Mouse (Mus musculus) left cerebral cortex, adult 18-20 months (tissue): ENCODE measurements at regions not wholly inside any gene's neighbourhood (a gene's known extent, or its start where the extent isn't known, plus 50 kb on each side); places are given as distances from the start of the nearest gene placed in this dataset.

Experiments used
- DNase-seq, 2 experiments: peaks; one replicate each; pipeline ENCODE4 v3.0.0; 2021 to 2022; ENCODE audit warnings: low spot score in 2 of 2, mixed read lengths in 1 of 2

GRCm38 (mm10) chr8:26680891-26681381, 296.2 kb upstream of the Zfp703 start:
- peak; percentile 17 to 18 for DNase-seq

GRCm38 (mm10) chr8:26687146-26687545, 290.0 kb upstream of the Zfp703 start:
- peak; percentile 31 to 38 for DNase-seq

GRCm38 (mm10) chr8:26688035-26688434, 289.1 kb upstream of the Zfp703 start:
- no peak for DNase-seq

GRCm38 (mm10) chr8:26688745-26689478, 288.2 kb upstream of the Zfp703 start:
- no peak for DNase-seq

- DNase-seq = no peak
Measured at GRCm38 (mm10) chr8:26689479-26690177, 287.5 kb upstream of the Zfp703 start.

DNA sequence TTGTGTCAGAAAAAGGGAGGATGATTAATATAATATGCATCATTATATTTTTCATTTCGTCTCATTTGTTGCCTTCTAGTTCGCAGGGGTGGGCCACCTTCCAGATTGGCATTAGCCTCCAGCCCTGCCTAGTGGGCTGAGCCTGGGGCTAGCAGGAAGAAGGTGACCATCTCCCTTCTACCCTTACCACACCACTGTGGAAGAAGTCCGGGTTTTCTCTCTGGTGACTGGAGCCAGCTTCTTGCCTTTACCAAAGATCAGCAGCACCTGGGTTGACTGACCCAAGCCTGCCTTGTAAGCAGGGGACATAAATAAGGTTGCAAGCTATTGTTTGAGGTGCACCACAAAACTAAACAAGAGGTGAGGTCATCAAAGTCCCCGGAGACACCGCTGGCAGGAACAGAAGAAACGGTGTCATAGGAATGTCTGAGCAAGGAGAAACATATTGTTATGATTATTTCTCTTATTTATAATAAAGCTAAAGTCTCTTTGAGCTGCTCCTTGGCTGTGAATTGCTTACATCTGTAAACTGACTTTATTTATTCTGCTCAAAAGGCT, 286.9 kb upstream of the Zfp703 start:
- no peak for DNase-seq

- DNase-seq = no peak
Measured at GRCm38 (mm10) chr8:26697579-26698084, 279.5 kb upstream of the Zfp703 start.

GRCm38 (mm10) chr8:26698580-26698979, 278.5 kb upstream of the Zfp703 start:
- no peak for DNase-seq

DNA sequence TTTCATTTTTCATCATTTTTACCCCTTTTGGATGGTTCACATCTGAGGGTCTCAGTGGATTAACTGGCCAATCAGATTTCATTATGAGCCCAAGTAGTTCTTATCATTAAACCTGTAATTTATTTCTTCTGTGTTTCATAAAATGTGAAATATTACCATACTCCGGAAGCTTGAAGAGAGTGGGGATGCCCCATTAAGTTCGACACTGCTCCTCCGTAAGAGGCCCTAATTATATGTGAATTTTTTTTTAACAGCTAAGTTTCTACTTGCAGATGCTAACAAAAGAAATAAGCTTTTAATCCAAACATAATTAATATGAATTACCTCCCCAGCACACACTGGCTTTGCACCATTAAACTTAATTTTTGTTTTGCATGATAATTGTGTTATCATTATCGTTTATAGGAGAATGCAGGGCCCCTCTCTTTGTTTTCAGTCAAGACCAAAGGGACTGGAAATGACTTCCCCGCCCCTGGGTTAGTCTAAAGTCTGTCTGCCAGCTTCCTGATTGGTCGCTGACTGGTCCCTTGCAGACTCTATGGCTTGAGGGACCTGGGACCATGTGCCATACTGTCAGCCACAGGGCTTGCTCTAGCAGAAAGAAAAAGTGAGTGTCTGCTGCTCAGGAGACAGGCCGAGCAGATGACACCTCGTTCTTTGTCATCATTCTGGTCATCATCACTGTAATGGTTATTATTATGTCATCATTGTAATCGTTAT, 270.9 kb upstream of the Zfp703 start:
- DNase-seq = no peak

DNA sequence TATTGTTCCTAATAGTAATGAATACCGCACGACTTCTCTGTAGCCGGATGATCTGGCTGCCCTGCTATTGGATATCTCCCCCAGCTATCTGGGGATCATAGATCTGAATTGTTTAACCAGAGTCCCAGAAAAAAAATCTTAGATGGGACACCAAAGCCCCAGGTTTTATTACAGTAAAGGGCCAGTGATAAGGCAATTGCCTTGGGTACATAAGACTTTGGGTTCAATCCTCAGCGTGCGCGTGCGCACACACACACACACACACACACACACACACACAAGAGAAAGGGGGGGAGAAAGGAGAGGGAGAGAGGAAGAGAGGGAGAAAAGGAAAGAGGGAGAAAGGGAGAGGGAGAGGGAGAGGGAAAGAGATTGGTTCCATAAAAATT, 270.4 kb upstream of the Zfp703 start:
- DNase-seq = no peak

- no peak for DNase-seq
Measured at GRCm38 (mm10) chr8:26713836-26714235, 263.3 kb upstream of the Zfp703 start.

DNA sequence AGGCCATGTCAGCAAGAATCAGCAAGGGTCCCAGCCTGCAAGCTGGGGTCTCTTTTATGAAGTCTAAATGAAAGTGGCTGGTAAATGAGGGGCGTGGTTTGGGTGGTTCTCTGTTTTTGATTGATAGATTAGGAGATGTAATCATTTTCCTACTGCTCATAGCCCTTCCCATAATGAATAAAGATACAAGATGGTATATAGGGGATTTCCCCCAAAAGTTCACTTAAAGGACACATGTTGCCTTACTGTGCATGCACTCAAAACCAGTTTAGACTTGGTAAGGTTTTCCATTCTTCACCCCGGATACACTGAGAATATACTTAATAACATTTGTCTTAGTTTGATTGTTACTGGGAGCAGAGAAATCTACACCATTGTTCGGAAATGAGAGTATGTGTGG, 262.4 kb upstream of the Zfp703 start:
- no peak for DNase-seq

- DNase-seq = no peak
Measured at GRCm38 (mm10) chr8:26718409-26719355, 258.4 kb upstream of the Zfp703 start.

DNA sequence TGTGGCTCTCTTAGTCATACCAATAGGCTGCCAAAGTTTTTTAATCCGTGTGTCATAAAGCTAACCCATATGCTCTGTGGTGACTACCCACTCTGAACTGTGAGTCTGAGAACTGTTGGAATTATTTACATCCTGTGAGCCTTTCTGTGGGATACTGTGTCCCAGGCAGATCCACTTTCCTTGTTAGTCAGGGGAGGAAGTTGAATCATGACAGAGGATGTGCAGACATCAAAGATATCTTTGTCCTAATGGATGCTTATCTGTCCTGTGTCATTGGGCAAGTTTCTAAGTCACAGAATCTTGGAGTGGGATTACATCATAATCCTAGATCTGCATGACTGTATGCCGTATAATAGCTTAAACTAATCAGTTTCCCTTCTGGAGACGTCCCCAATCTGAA, 254.4 kb upstream of the Zfp703 start:
- no peak for DNase-seq

DNA sequence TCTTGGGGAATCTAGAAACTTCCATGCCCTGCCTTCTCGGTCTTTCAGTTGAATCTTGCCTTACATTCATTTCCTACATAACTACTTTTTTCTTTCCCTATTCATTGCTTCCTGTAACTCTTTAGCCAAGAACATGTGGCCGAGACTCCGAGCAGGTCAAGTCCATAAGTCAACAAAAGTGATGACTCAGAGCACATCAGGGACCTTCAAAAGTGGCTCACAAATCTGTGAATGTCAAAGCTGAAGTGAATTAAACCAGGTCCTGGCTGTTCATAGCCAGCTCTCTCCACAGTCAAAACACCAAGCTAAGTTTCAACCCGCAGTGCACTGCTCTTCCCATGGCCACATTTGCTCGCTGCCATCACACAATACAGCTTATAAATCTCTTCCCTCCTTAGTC, 252.5 kb upstream of the Zfp703 start:
- DNase-seq = no peak

GRCm38 (mm10) chr8:26725521-26725920, 251.6 kb upstream of the Zfp703 start:
- DNase-seq = no peak

GRCm38 (mm10) chr8:26729351-26729750, 247.8 kb upstream of the Zfp703 start:
- DNase-seq = no peak

GRCm38 (mm10) chr8:26731111-26731510, 246.0 kb upstream of the Zfp703 start:
- no peak for DNase-seq

GRCm38 (mm10) chr8:26744424-26744823, 232.7 kb upstream of the Zfp703 start:
- no peak for DNase-seq

- DNase-seq = no peak
Measured at GRCm38 (mm10) chr8:26746811-26747210, 230.3 kb upstream of the Zfp703 start.
